Mouse (Mus musculus) lung, adult 2 months (tissue): ENCODE measurements at regions not wholly inside any gene's neighbourhood (a gene's known extent, or its start where the extent isn't known, plus 50 kb on each side); places are given as distances from the start of the nearest gene placed in this dataset.

ENCODE experiments used
- CTCF ChIP-seq: fragments of 200-500 bp; IDR thresholded peaks from 2 replicates; pipeline ENCODE4 v1.5.1; 2011; ENCODE audit warnings: mild to moderate bottlenecking, low read length, control low read depth; ENCODE audit not compliant: insufficient read depth
- POLR2A ChIP-seq: fragments of 200-500 bp; IDR thresholded peaks from 2 replicates; pipeline ENCODE4 v1.6.1; 2011; ENCODE audit warnings: low read depth, mild to moderate bottlenecking, control low read depth, low read length, borderline replicate concordance; ENCODE audit errors: extremely low read depth

DNA sequence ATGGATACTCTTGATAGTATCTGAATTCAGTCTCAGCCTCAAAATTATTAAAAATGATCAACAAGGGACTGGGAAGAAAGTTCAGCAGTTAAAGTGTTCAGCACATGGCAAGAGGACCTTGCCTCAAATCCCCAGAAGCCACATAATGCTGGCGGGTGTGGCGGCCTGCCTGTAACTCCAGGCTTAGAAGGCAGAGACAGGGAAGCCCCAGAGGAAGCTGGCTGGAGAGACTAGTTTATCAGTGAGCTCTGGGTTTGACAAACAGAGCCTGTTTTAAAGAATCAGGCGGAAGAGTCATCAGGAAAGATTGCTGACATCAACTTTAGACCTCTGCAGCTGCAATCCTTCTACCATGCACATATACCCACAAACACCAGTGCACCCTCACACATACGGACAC, 52.1 kb upstream of the Fyn start:
- TF ChIP-seq CTCF (no peak), POLR2A (no peak)
